Mouse (Mus musculus) pancreas, adult 10 weeks (tissue): ENCODE data around the gene Ddx3y. TPM values are rescaled to one million over a fixed set of nuclear protein-coding genes. Genes with fewer than 3 reads are reported as not detected.

ENCODE experiments used
- polyA plus RNA-seq: library from polyadenylated mRNA; stranded (reverse); fragments of 350-450 nt; fragmentation: Illumina TruSeq; extraction: RNeasy Lipid Tissue Mini Kit (QIAGEN cat#74804); gene quantifications from one replicate; pipeline ENCODE4 v1.2.3, GENCODE M21; 2015; ENCODE audit warnings: low read depth, low replicate concordance; ENCODE audit not compliant: insufficient read depth

Ddx3y gene
- not detected for polyA plus RNA-seq

DNA sequence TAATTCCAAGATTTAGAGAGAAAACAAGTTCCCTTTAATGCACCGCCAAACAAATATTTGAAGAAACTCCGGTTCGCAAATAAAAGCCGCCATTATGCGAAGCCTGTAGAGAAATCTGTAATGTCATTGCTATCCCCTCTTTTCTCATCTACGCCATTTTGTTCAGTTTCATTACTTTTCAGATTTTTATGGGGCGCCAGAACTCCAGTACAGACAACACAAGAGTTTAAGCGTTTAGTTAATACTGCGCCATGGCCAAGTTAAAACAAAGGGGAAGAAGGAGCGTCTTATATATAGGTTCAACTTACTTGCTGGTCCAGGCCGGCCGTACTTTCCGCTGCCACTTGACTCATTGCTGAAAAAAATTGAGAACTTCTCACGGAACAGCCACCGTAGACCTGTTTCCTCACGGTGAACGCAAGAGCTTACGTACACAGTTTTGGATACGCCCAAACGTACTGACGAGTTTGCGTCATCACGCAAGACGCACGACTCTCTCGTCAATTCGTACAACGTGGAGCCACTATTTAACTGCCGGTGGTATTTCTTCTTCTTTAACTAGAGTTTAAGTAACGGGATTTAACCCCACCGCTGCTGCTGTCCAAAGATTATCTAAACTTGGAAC, at the start of gene Ddx3y:
Gene Ddx3y, minus strand, starts transcription at position 459 of the 625 bp plus-strand sequence.

GRCm38 (mm10) chrY:1245426-1245863, 41.0 kb downstream of the Ddx3y start, which contains the start of gene Uty:
Gene Uty, minus strand, starts transcription at chrY:1245759.

Other genes starting within 250 kb of the Ddx3y start
- not detected for gene Uty, start 40.9 kb downstream of the Ddx3y start, polyA plus RNA-seq
- not detected for gene Usp9y, start 173.2 kb upstream of the Ddx3y start, polyA plus RNA-seq